Mouse (Mus musculus): ENCODE measurements at regions not wholly inside any gene's neighbourhood (a gene's known extent, or its start where the extent isn't known, plus 50 kb on each side); places are given as distances from the start of the nearest gene placed in this dataset.

DNA sequence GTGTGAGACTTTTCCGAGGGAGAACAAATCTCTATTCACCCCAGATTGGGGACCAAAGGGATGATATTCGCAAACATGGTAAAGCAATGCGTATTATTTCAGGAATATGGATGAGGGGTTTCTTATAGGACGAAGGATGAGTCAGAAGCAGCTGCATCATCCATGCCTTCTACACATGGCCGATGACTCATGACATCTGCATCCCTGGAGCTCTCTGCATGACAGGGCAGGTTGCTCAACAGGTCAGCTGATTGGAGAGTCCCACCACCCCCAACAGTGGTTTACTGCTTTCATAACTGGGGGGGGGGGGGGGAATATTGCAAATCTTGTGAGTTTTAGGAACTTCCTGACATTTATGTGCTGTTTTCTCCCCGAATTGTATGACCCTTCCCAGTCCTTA is 50.3 kb upstream of the Pias1 start:
- Histone ChIP-seq H3K79me3 (ENCODE audit: low read depth) (no peaks in the 10 kb centered on the region), H3K4me3 (ENCODE audit: insufficient read depth, poor library complexity, severe bottlenecking) (no peak overlapping the region), H3ac (ENCODE audit: control insufficient read depth, insufficient read length, low read depth) (no peak overlapping the region), H3K27me3 (ENCODE audit: control insufficient read depth, insufficient read depth, insufficient read length) (no peaks in the 10 kb centered on the region), H3K36me3 (ENCODE audit: control insufficient read depth, insufficient read depth) (no peaks in the 10 kb centered on the region), H3K79me2 (ENCODE audit: control insufficient read depth, insufficient read depth) (no peaks in the 10 kb centered on the region)
- no peak for TF ChIP-seq MYOG (IDR thresholded peaks at IDR 0.05; ENCODE audit: control insufficient read depth, extremely low read depth, insufficient read length)
- TF ChIP-seq MAX (IDR thresholded peaks at IDR 0.05): peak; percentile 71
- TF ChIP-seq USF1 (IDR thresholded peaks at IDR 0.05; ENCODE audit: low read depth): peak; percentile 49
- no peak for TF ChIP-seq CTCF (IDR thresholded peaks at IDR 0.05; ENCODE audit: control insufficient read depth, insufficient read depth, insufficient read length)
- peak; percentile 64 for TF ChIP-seq FOSL1 (IDR thresholded peaks at IDR 0.05; ENCODE audit: insufficient read depth, low read length, poor library complexity, severe bottlenecking)
- TF ChIP-seq MYOD1 (IDR thresholded peaks at IDR 0.05; ENCODE audit: control insufficient read depth, insufficient read length, low read depth): peak; percentile 82
- peak; percentile 93 for TF ChIP-seq CEBPB (IDR thresholded peaks at IDR 0.05; ENCODE audit: low read depth)
